Mouse (Mus musculus): ENCODE results near the gene Patj. TPM values are rescaled to one million over a fixed set of nuclear protein-coding genes. Genes with fewer than 3 reads are reported as not detected.
"Not testable (repeated sequence)": the region's sequence is repeated elsewhere in the genome, so short reads cannot be mapped to it uniquely, and the experiment has no call there.

Gene Patj
- polyA plus RNA-seq, 1 experiment from 2014 or later = 17.1 TPM

GRCm38 (mm10) chr4:98404412-98404811, 8.8 kb downstream of the Patj start:
- Histone ChIP-seq H3K4me2 (no peak overlapping the region), H3K9ac (no peak overlapping the region), H3K36me3 (no peaks in the 10 kb centered on the region), H3K4me3 (replicated peaks) (no peak overlapping the region), H3K9me3 (no peaks in the 10 kb centered on the region), H3K27me3 (replicated peaks) (no peaks in the 10 kb centered on the region), H3K4me1 (no peaks in the 10 kb centered on the region), H3K27ac (no peak overlapping the region)
- ATAC-seq (ENCODE audit: insufficient read depth, low FRiP score, low read depth) = no peak
- WGBS = 89% methylated on average over 6 of the region's 6 CpGs

GRCm38 (mm10) chr4:98408455-98408854, 12.9 kb downstream of the Patj start:
- peaks cover 4% of the 10 kb centered on the region; the same call in 1 of the 2 replicates for H3K36me3 ChIP-seq
- H3K4me1 ChIP-seq = no peaks in the 10 kb centered on the region
- H3K4me3 ChIP-seq (replicated peaks) = no peak overlapping the region
- H3K9ac ChIP-seq = no peak overlapping the region
- H3K27ac ChIP-seq = no peak overlapping the region
- H3K4me2 ChIP-seq = no peak overlapping the region
- no peak for ATAC-seq (ENCODE audit: insufficient read depth, low FRiP score, low read depth)
- 87% methylated on average over 4 of the region's 4 CpGs for WGBS
- H3K27me3 ChIP-seq (replicated peaks) = no peaks in the 10 kb centered on the region
- H3K9me3 ChIP-seq = no peaks in the 10 kb centered on the region

- not testable (repeated sequence) for H3K9ac ChIP-seq
Observed at GRCm38 (mm10) chr4:98415150-98415549, 19.6 kb downstream of the Patj start.

GRCm38 (mm10) chr4:98428371-98428770, 32.8 kb downstream of the Patj start:
- 56% methylated on average over 8 of the region's 8 CpGs for WGBS
- Histone ChIP-seq H3K4me3 (replicated peaks) (no peak overlapping the region), H3K9me3 (no peaks in the 10 kb centered on the region), H3K36me3 (0 out of 2 replicates have a peak, but pooled peaks cover 10% of the 10 kb centered on the region), H3K4me1 (no peaks in the 10 kb centered on the region), H3K27me3 (replicated peaks) (no peaks in the 10 kb centered on the region), H3K9ac (no peak overlapping the region), H3K4me2 (no peak overlapping the region), H3K27ac (no peak overlapping the region)
- ATAC-seq (ENCODE audit: insufficient read depth, low FRiP score, low read depth) = no peak; the same call in 1 of the 2 replicates

More at GRCm38 (mm10) chr4:98415150-98415549, 19.6 kb downstream of the Patj start:
- H3K36me3 ChIP-seq; H3K4me1 ChIP-seq; H3K4me2 ChIP-seq; H3K9me3 ChIP-seq; ATAC-seq (ENCODE audit: insufficient read depth, low FRiP score, low read depth); H3K27ac ChIP-seq; H3K27me3 ChIP-seq (replicated peaks); H3K4me3 ChIP-seq (replicated peaks): not testable (repeated sequence)
- 93% methylated on average over 8 of the region's 8 CpGs for WGBS

- Histone ChIP-seq H3K27ac (no peak overlapping the region), H3K27me3 (replicated peaks) (no peaks in the 10 kb centered on the region), H3K36me3 (0 out of 2 replicates have a peak, but pooled peaks cover 4% of the 10 kb centered on the region), H3K4me2 (no peak overlapping the region), H3K4me1 (no peaks in the 10 kb centered on the region), H3K9me3 (no peaks in the 10 kb centered on the region), H3K9ac (no peak overlapping the region), H3K4me3 (replicated peaks) (no peak overlapping the region)
- WGBS = 87% methylated on average over 10 of the region's 10 CpGs
- ATAC-seq (ENCODE audit: insufficient read depth, low FRiP score, low read depth) = no peak
Observed at GRCm38 (mm10) chr4:98435641-98436457, 40.3 kb downstream of the Patj start.

GRCm38 (mm10) chr4:98436664-98437363, 41.2 kb downstream of the Patj start:
- Histone ChIP-seq H3K27ac (no peak overlapping the region), H3K36me3 (0 out of 2 replicates have a peak, but pooled peaks cover 4% of the 10 kb centered on the region), H3K4me2 (peak overlapping the region; percentile 29), H3K4me3 (replicated peaks) (no peak overlapping the region), H3K4me1 (no peaks in the 10 kb centered on the region), H3K27me3 (replicated peaks) (no peaks in the 10 kb centered on the region), H3K9ac (no peak overlapping the region), H3K9me3 (no peaks in the 10 kb centered on the region)
- 51% methylated on average over 12 of the region's 12 CpGs for WGBS
- no peak for ATAC-seq (ENCODE audit: insufficient read depth, low FRiP score, low read depth)

GRCm38 (mm10) chr4:98439261-98440005, 43.8 kb downstream of the Patj start:
- 86% methylated on average over 8 of the region's 8 CpGs for WGBS
- Histone ChIP-seq H3K4me3 (replicated peaks) (no peak overlapping the region), H3K9me3 (no peaks in the 10 kb centered on the region), H3K9ac (no peak overlapping the region), H3K36me3 (no peaks in the 10 kb centered on the region), H3K4me1 (no peaks in the 10 kb centered on the region), H3K4me2 (no peak overlapping the region), H3K27me3 (replicated peaks) (no peaks in the 10 kb centered on the region), H3K27ac (no peak overlapping the region)
- no peak for ATAC-seq (ENCODE audit: insufficient read depth, low FRiP score, low read depth)

- H3K4me2 ChIP-seq = no peak overlapping the region
- no peaks in the 10 kb centered on the region for H3K4me1 ChIP-seq
- no peaks in the 10 kb centered on the region for H3K36me3 ChIP-seq
- H3K27me3 ChIP-seq (replicated peaks) = no peaks in the 10 kb centered on the region
- H3K4me3 ChIP-seq (replicated peaks) = no peak overlapping the region
- H3K9ac ChIP-seq = no peak overlapping the region
- H3K27ac ChIP-seq = no peak overlapping the region
- 57% methylated on average over 3 of the region's 3 CpGs for WGBS
- no peak for ATAC-seq (ENCODE audit: insufficient read depth, low FRiP score, low read depth)
- H3K9me3 ChIP-seq = no peaks in the 10 kb centered on the region
Observed at GRCm38 (mm10) chr4:98441248-98441647, 45.7 kb downstream of the Patj start.

GRCm38 (mm10) chr4:98444437-98445139, 49.0 kb downstream of the Patj start:
- WGBS = 85% methylated on average over 10 of the region's 10 CpGs
- Histone ChIP-seq H3K9ac (no peak overlapping the region), H3K27me3 (replicated peaks) (no peaks in the 10 kb centered on the region), H3K27ac (no peak overlapping the region), H3K9me3 (no peaks in the 10 kb centered on the region), H3K4me3 (replicated peaks) (no peak overlapping the region), H3K36me3 (no peaks in the 10 kb centered on the region), H3K4me1 (no peaks in the 10 kb centered on the region), H3K4me2 (no peak overlapping the region)
- ATAC-seq (ENCODE audit: insufficient read depth, low FRiP score, low read depth) = peak; percentile 31; the same call in 1 of the 2 replicates

- ATAC-seq (ENCODE audit: insufficient read depth, low FRiP score, low read depth) = no peak
- no peak overlapping the region for H3K9ac ChIP-seq
- no peaks in the 10 kb centered on the region for H3K9me3 ChIP-seq
- H3K36me3 ChIP-seq = no peaks in the 10 kb centered on the region
- no peak overlapping the region for H3K4me3 ChIP-seq (replicated peaks)
- no peak overlapping the region for H3K4me2 ChIP-seq
- 45% methylated on average over 4 of the region's 4 CpGs for WGBS
- no peak overlapping the region for H3K27ac ChIP-seq
- no peaks in the 10 kb centered on the region for H3K4me1 ChIP-seq
- no peaks in the 10 kb centered on the region for H3K27me3 ChIP-seq (replicated peaks)
Observed at GRCm38 (mm10) chr4:98449564-98450263, 54.1 kb downstream of the Patj start.

- no peak for ATAC-seq (ENCODE audit: insufficient read depth, low FRiP score, low read depth)
- Histone ChIP-seq H3K9me3 (no peaks in the 10 kb centered on the region), H3K4me3 (replicated peaks) (no peak overlapping the region), H3K36me3 (no peaks in the 10 kb centered on the region), H3K4me2 (no peak overlapping the region), H3K9ac (no peak overlapping the region), H3K27ac (no peak overlapping the region), H3K27me3 (replicated peaks) (no peaks in the 10 kb centered on the region), H3K4me1 (no peaks in the 10 kb centered on the region)
- WGBS = 41% methylated on average over 11 of the region's 11 CpGs
Observed at GRCm38 (mm10) chr4:98450308-98450707, 54.7 kb downstream of the Patj start.

All from stomach, embryonic 15.5 days (tissue).